Mouse (Mus musculus): ENCODE data around the gene Brd7.

- TF ChIP-seq CTCF (conservative IDR thresholded peaks at IDR 0.05; ENCODE audit: low read length) (no peak), POU5F1 (IDR thresholded peaks at IDR 0.05; ENCODE audit: borderline replicate concordance, low read length) (no peak)
Measured at GRCm38 (mm10) chr8:88286421-88286960, 75.5 kb downstream of the Brd7 start.
